Mouse (Mus musculus) stomach, postnatal 0 days (tissue): ENCODE measurements around the gene Rpl28.

Experiments used
- CTCF ChIP-seq: IDR thresholded peaks from 2 replicates; pipeline ENCODE4 v1.5.1; 2016; ENCODE audit warnings: antibody characterized with exemption, low read depth, mild to moderate bottlenecking, moderate library complexity
- EP300 ChIP-seq: optimal IDR thresholded peaks from 2 replicates; pipeline ENCODE3; 2016; ENCODE audit warnings: antibody characterized with exemption

DNA sequence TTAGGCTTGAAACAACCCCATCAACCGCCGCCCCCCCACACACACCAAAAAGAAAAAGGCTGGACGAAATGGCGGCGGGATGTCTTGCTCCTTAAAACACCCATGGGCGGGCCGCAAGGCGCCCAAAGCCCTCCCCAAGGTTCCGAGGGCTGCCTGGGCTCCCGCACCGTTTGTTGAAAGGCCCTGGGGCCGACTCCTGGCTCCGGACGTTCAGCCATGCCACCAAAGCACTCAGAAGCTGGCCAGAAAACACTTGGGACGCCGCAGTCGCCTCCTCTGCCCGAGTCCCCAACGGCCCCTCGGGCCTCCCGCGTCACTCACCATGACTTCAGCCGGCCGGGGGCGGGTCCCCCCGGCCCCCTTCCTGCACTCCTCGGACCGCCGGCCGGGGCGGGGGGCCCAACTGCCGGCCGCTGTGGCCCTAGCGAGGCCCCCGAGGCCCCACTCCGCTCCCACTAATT is 19.2 kb downstream of the Rpl28 start:
- TF ChIP-seq CTCF = no peak
- no peak for TF ChIP-seq EP300
